Mouse (Mus musculus) small intestine, adult 2 months (tissue): ENCODE measurements around the gene Rpl18a.

ENCODE experiments used
- CTCF ChIP-seq: fragments of 200-500 bp; IDR thresholded peaks from 2 replicates; pipeline ENCODE4 v1.5.1; 2012; ENCODE audit warnings: low read depth, mild to moderate bottlenecking, control low read depth, inconsistent platforms, low read length, moderate library complexity, mixed read lengths; ENCODE audit not compliant: insufficient replicate concordance, insufficient read length; ENCODE audit errors: extremely low read depth
- POLR2A ChIP-seq: fragments of 200-500 bp; IDR thresholded peaks from 2 replicates; pipeline ENCODE4 v1.6.1; 2012; ENCODE audit warnings: low read depth, mild to moderate bottlenecking, control low read depth, inconsistent platforms, low read length, moderate library complexity

- no peak for TF ChIP-seq POLR2A
- no peak for TF ChIP-seq CTCF
These were observed 30.9 kb upstream of the Rpl18a start for GRCm38 (mm10) chr8:70928096-70928495.
